Mouse (Mus musculus) 3134 (cell line): Measurements from ENCODE around the gene Slc39a11.
A peak's percentile ranks its signal among the peaks of the same experiment; 100 is the strongest.
"Not testable (repeated sequence)": the region's sequence is repeated elsewhere in the genome, so short reads cannot be mapped to it uniquely, and the experiment has no call there.

Source experiments
- DNase-seq: peaks from one replicate; pipeline ENCODE4 v3.0.0-alpha.2; 2011; ENCODE audit warnings: low spot score; ENCODE audit not compliant: insufficient read length; ENCODE audit errors: extremely low read depth

The Slc39a11 gene

GRCm38 (mm10) chr11:113607556-113607955 lies 42.3 kb downstream of the Slc39a11 start:
- DNase-seq = no peak

GRCm38 (mm10) chr11:113601616-113602343 lies 48.1 kb downstream of the Slc39a11 start:
- DNase-seq = no peak

- DNase-seq = no peak
These were observed 49.2 kb downstream of the Slc39a11 start for GRCm38 (mm10) chr11:113600526-113601245.

- no peak for DNase-seq
These were observed 52.2 kb downstream of the Slc39a11 start for GRCm38 (mm10) chr11:113597632-113598031.

- DNase-seq = no peak
These were observed 54.7 kb downstream of the Slc39a11 start for GRCm38 (mm10) chr11:113595144-113595543.

GRCm38 (mm10) chr11:113588936-113589335 lies 60.9 kb downstream of the Slc39a11 start:
- DNase-seq = no peak

GRCm38 (mm10) chr11:113586423-113586822 lies 63.5 kb downstream of the Slc39a11 start:
- DNase-seq = no peak

GRCm38 (mm10) chr11:113583879-113584661 lies 65.8 kb downstream of the Slc39a11 start:
- DNase-seq = no peak

- no peak for DNase-seq
These were observed 72.7 kb downstream of the Slc39a11 start for GRCm38 (mm10) chr11:113577221-113577620.

- no peak for DNase-seq
These were observed 77.2 kb downstream of the Slc39a11 start for GRCm38 (mm10) chr11:113572641-113573040.

GRCm38 (mm10) chr11:113571616-113572015 lies 78.3 kb downstream of the Slc39a11 start:
- DNase-seq = no peak

- DNase-seq = no peak
These were observed 80.9 kb downstream of the Slc39a11 start for GRCm38 (mm10) chr11:113568999-113569398.

GRCm38 (mm10) chr11:113567926-113568325 lies 82.0 kb downstream of the Slc39a11 start:
- DNase-seq = not testable (repeated sequence)

- peak; percentile 90 for DNase-seq
These were observed 84.6 kb downstream of the Slc39a11 start for GRCm38 (mm10) chr11:113565006-113565995.

- DNase-seq = no peak
These were observed 87.6 kb downstream of the Slc39a11 start for GRCm38 (mm10) chr11:113562326-113562725.

- no peak for DNase-seq
These were observed 89.7 kb downstream of the Slc39a11 start for GRCm38 (mm10) chr11:113560150-113560549.

GRCm38 (mm10) chr11:113558505-113558904 lies 91.4 kb downstream of the Slc39a11 start:
- no peak for DNase-seq

- DNase-seq = no peak
These were observed 93.7 kb downstream of the Slc39a11 start for GRCm38 (mm10) chr11:113556142-113556541.

GRCm38 (mm10) chr11:113554701-113555360 lies 95.0 kb downstream of the Slc39a11 start:
- no peak for DNase-seq

- no peak for DNase-seq
These were observed 95.7 kb downstream of the Slc39a11 start for GRCm38 (mm10) chr11:113554194-113554593.
